Mouse (Mus musculus): ENCODE results near the gene Synj1.

DNA sequence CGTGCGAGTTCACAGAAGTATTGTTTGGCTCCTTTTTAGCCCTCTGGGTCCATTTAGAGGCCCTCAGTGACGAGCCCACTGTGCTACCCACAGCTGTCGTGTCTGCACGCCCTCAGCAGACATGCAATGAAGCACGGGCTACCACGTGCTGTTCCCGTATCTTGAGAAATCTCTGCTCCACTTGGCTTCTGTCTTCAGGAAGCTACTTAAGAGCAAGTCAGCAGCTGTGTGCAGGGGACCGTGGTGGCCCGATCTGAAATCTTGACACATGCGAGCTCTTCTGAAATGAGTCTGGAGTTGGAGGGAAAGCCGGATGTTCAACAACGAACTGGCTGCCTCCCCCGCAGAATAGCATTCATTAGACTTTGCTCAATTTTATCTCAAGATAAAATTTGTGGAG is 119.5 kb downstream of the Synj1 start:
- no peak for TF ChIP-seq POLR2A (IDR thresholded peaks at IDR 0.05; ENCODE audit: control insufficient read depth, extremely low read depth, insufficient read depth, low read length, poor library complexity)
- no peak for TF ChIP-seq CTCF (IDR thresholded peaks at IDR 0.05; ENCODE audit: borderline replicate concordance, control insufficient read depth, extremely low read depth, insufficient read depth, low read length, poor library complexity)

All from thymus, adult 2 months (tissue).